Mouse (Mus musculus) liver, adult (tissue): Measurements from ENCODE around the gene Hmg20a.

Experiments
- GATA4 ChIP-seq: IDR thresholded peaks from 2 replicates; pipeline ENCODE4 v1.6.1; 2014; ENCODE audit warnings: mild to moderate bottlenecking, low read length; ENCODE audit not compliant: insufficient replicate concordance

Hmg20a gene

GRCm38 (mm10) chr9:56522281-56522680 is 103.9 kb downstream of the Hmg20a start:
- no peak for TF ChIP-seq GATA4

- no peak for TF ChIP-seq GATA4
These were observed 109.5 kb downstream of the Hmg20a start for GRCm38 (mm10) chr9:56527951-56528350.

- no peak for TF ChIP-seq GATA4
These were observed 113.6 kb downstream of the Hmg20a start for GRCm38 (mm10) chr9:56531991-56532390.

GRCm38 (mm10) chr9:56533916-56534315 is 115.5 kb downstream of the Hmg20a start:
- TF ChIP-seq GATA4: no peak

GRCm38 (mm10) chr9:56534727-56535126 is 116.3 kb downstream of the Hmg20a start:
- TF ChIP-seq GATA4: no peak

- no peak for TF ChIP-seq GATA4
These were observed 117.0 kb downstream of the Hmg20a start for GRCm38 (mm10) chr9:56535361-56535760.

GRCm38 (mm10) chr9:56540051-56540450 is 121.6 kb downstream of the Hmg20a start:
- TF ChIP-seq GATA4: no peak

- TF ChIP-seq GATA4: no peak
These were observed 126.5 kb downstream of the Hmg20a start for GRCm38 (mm10) chr9:56544687-56545475.
